Mouse (Mus musculus) olfactory bulb, adult 2 months (tissue): ENCODE measurements around the gene Inpp5b.
"Not testable (repeated sequence)": the region's sequence is repeated elsewhere in the genome, so short reads cannot be mapped to it uniquely, and the experiment has no call there.

Source experiments
- CTCF ChIP-seq: fragments of 200-500 bp; IDR thresholded peaks from 2 replicates; pipeline ENCODE4 v1.5.1; 2012; ENCODE audit warnings: low read depth, mild to moderate bottlenecking, low read length, moderate library complexity; ENCODE audit not compliant: insufficient read depth
- POLR2A ChIP-seq: fragments of 200-500 bp; IDR thresholded peaks from 2 replicates; pipeline ENCODE4 v1.6.1; 2012; ENCODE audit warnings: mild to moderate bottlenecking, low read depth, low read length, moderate library complexity; ENCODE audit not compliant: insufficient read depth

DNA sequence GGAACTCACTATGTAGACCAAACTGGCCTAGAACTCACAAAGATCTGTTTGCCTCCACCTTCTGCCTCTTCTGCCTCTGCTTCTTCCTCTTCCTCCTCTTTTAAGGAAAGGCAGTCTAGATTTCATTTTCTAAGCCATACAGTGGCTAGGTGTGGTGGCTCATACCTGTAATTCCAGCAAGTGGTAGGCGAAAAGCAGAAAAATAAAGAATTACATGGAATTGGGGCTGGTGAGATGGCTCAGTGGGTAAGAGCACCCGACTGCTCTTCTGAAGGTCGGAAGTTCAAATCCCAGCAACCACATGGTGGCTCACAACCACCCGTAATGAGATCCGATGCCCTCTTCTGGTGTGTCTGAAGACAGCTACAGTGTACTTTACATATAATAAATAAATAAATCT is 27.8 kb upstream of the Inpp5b start:
- not testable (repeated sequence) for TF ChIP-seq POLR2A, CTCF
